Mouse (Mus musculus) CH12.LX (cell line): ENCODE results near the gene Gm42417. TPM values are rescaled to one million over a fixed set of nuclear protein-coding genes. Genes with fewer than 3 reads are reported as not detected.

Experiments used
- DNase-seq: peaks from one replicate; pipeline ENCODE4 v3.0.0-alpha.2; 2013; ENCODE audit errors: extremely low read depth
- H3K27ac ChIP-seq: 2 replicates; pipeline ENCODE4 v1.5.1; 2012; ENCODE audit warnings: low read depth, mild to moderate bottlenecking, control low read depth, moderate library complexity; ENCODE audit not compliant: insufficient read depth
- H3K27me3 ChIP-seq: replicated peaks from 2 replicates; pipeline ENCODE3; 2012; ENCODE audit warnings: inconsistent platforms
- H3K36me3 ChIP-seq, 2 experiments: replicated peaks in 1 of 2; 2 replicates each; pipeline versions ENCODE3 to v1.6.1; 2012; ENCODE audit warnings: inconsistent platforms in 1 of 2, low read length in 1 of 2, mild to moderate bottlenecking in 1 of 2, mixed read lengths in 1 of 2, moderate library complexity in 1 of 2; ENCODE audit not compliant: control insufficient read depth in 1 of 2, insufficient read depth in 1 of 2
- H3K4me1 ChIP-seq, 2 experiments: 2 replicates each; pipeline ENCODE4 v1.6.1; 2012; ENCODE audit warnings: inconsistent platforms in 1 of 2, moderate library complexity in 1 of 2; ENCODE audit not compliant: insufficient read depth in 2 of 2, control insufficient read depth in 1 of 2
- H3K4me2 ChIP-seq: 2 replicates; pipeline ENCODE4 v1.6.1; 2012; ENCODE audit warnings: low read depth, mild to moderate bottlenecking, control low read depth; ENCODE audit not compliant: poor library complexity, insufficient read depth, severe bottlenecking
- H3K4me3 ChIP-seq, 3 experiments: fragments of 150-350 bp in 1 of 3; sonication (generic) in 1 of 3; replicated peaks in 1 of 3; 2 replicates each; pipeline versions ENCODE3 to v1.5.1; 2011 to 2012; ENCODE audit warnings: low read depth in 2 of 3, low read length in 2 of 3, mild to moderate bottlenecking in 2 of 3, moderate library complexity in 2 of 3, control low read depth in 1 of 3, improper control_type of control experiment in 1 of 3, inconsistent platforms in 1 of 3, mixed read lengths in 1 of 3; ENCODE audit not compliant: poor library complexity in 1 of 3
- H3K79me2 ChIP-seq: replicated peaks from 2 replicates; pipeline ENCODE4 v1.6.1; 2012; ENCODE audit warnings: mild to moderate bottlenecking, moderate library complexity; ENCODE audit not compliant: control insufficient read depth, poor library complexity, insufficient read depth, severe bottlenecking; ENCODE audit errors: extremely low read depth
- H3K9ac ChIP-seq: 2 replicates; pipeline ENCODE4 v1.6.1; 2012; ENCODE audit warnings: low read depth, mild to moderate bottlenecking, control low read depth, moderate library complexity; ENCODE audit not compliant: insufficient read depth
- H3K9me3 ChIP-seq: replicated peaks from 2 replicates; pipeline ENCODE3; 2012; ENCODE audit warnings: low read length, inconsistent platforms, mixed read lengths
- CHD1 ChIP-seq: IDR thresholded peaks from 2 replicates; pipeline ENCODE4 v1.6.1; 2012; ENCODE audit warnings: low read depth, low read length, improper control_type of control experiment, inconsistent platforms
- CHD2 ChIP-seq: IDR thresholded peaks from 2 replicates; pipeline ENCODE4 v1.6.1; 2011; ENCODE audit warnings: low read length, improper control_type of control experiment
- E2F4 ChIP-seq: IDR thresholded peaks from 2 replicates; pipeline ENCODE4 v1.6.1; 2011; ENCODE audit warnings: low read depth, low read length, improper control_type of control experiment; ENCODE audit not compliant: insufficient replicate concordance
- ELF1 ChIP-seq: IDR thresholded peaks from 2 replicates; pipeline ENCODE4 v1.6.1; 2014; ENCODE audit warnings: low read depth, mild to moderate bottlenecking, inconsistent platforms, low read length, improper control_type of control experiment
- ETS1 ChIP-seq: conservative IDR thresholded peaks from 2 replicates; pipeline ENCODE4 v1.6.1; 2012; ENCODE audit warnings: low read depth, mild to moderate bottlenecking, inconsistent platforms, low read length, improper control_type of control experiment, moderate library complexity
- GABPA ChIP-seq: IDR thresholded peaks from 2 replicates; pipeline ENCODE4 v1.6.1; 2012; ENCODE audit warnings: low read depth, low read length, improper control_type of control experiment, inconsistent platforms; ENCODE audit not compliant: insufficient replicate concordance
- IRF4 ChIP-seq: IDR thresholded peaks from 2 replicates; pipeline ENCODE4 v1.6.1; 2014; ENCODE audit warnings: low read depth, mild to moderate bottlenecking, inconsistent platforms, low read length, improper control_type of control experiment
- JUND ChIP-seq: conservative IDR thresholded peaks from 2 replicates; pipeline ENCODE4 v1.6.1; 2011; ENCODE audit warnings: low read depth, low read length, improper control_type of control experiment
- MAFK ChIP-seq: IDR thresholded peaks from 2 replicates; pipeline ENCODE4 v1.6.1; 2011; ENCODE audit warnings: low read length, improper control_type of control experiment; ENCODE audit not compliant: insufficient replicate concordance
- MAX ChIP-seq: IDR thresholded peaks from 2 replicates; pipeline ENCODE4 v1.6.1; 2011; ENCODE audit warnings: low read length, improper control_type of control experiment
- MAZ ChIP-seq: IDR thresholded peaks from 2 replicates; pipeline ENCODE4 v1.6.1; 2012; ENCODE audit warnings: low read depth, mild to moderate bottlenecking, inconsistent platforms, low read length, improper control_type of control experiment, moderate library complexity
- MEF2A ChIP-seq: IDR thresholded peaks from 2 replicates; pipeline ENCODE4 v1.6.1; 2014; ENCODE audit warnings: low read depth, mild to moderate bottlenecking, inconsistent platforms, low read length, improper control_type of control experiment, borderline replicate concordance
- MXI1 ChIP-seq: IDR thresholded peaks from 2 replicates; pipeline ENCODE4 v1.6.1; 2011; ENCODE audit warnings: mild to moderate bottlenecking, low read depth, low read length, improper control_type of control experiment
- MYC ChIP-seq: IDR thresholded peaks from 2 replicates; pipeline ENCODE4 v1.6.1; 2011; ENCODE audit warnings: low read depth, mild to moderate bottlenecking, improper control_type of control experiment, low read length
- NELFE ChIP-seq: IDR thresholded peaks from 2 replicates; pipeline ENCODE4 v1.6.1; 2011; ENCODE audit warnings: low read depth, low read length, improper control_type of control experiment
- NRF1 ChIP-seq: IDR thresholded peaks from 2 replicates; pipeline ENCODE4 v1.6.1; 2014; ENCODE audit warnings: low read depth, mild to moderate bottlenecking, inconsistent platforms, low read length, improper control_type of control experiment, moderate library complexity
- POLR2AphosphoS2 ChIP-seq: IDR thresholded peaks from 2 replicates; pipeline ENCODE4 v1.6.1; 2011; ENCODE audit warnings: low read depth, low read length, improper control_type of control experiment
- RCOR1 ChIP-seq: conservative IDR thresholded peaks from 2 replicates; pipeline ENCODE4 v1.6.1; 2012; ENCODE audit warnings: low read depth, mild to moderate bottlenecking, inconsistent platforms, low read length, improper control_type of control experiment
- SMC3 ChIP-seq: IDR thresholded peaks from 2 replicates; pipeline ENCODE4 v1.6.1; 2011; ENCODE audit warnings: low read depth, low read length, improper control_type of control experiment
- TBP ChIP-seq: conservative IDR thresholded peaks from 2 replicates; pipeline ENCODE4 v1.6.1; 2011; ENCODE audit warnings: low read depth, low read length, improper control_type of control experiment
- TCF12 ChIP-seq: IDR thresholded peaks from 2 replicates; pipeline ENCODE4 v1.6.1; 2014; ENCODE audit warnings: low read depth, mild to moderate bottlenecking, inconsistent platforms, low read length, improper control_type of control experiment
- USF1 ChIP-seq: IDR thresholded peaks from 2 replicates; pipeline ENCODE4 v1.6.1; 2014; ENCODE audit warnings: low read depth, mild to moderate bottlenecking, inconsistent platforms, low read length, improper control_type of control experiment
- USF2 ChIP-seq: conservative IDR thresholded peaks from 2 replicates; pipeline ENCODE4 v1.6.1; 2011; ENCODE audit warnings: low read depth, low read length, improper control_type of control experiment
- ZC3H11A ChIP-seq: IDR thresholded peaks from 2 replicates; pipeline ENCODE4 v1.6.1; 2012; ENCODE audit warnings: low read depth, mild to moderate bottlenecking, inconsistent platforms, low read length, improper control_type of control experiment
- dilution Hi-C: fragments of 300-500 bp; cut with MboI; formaldehyde crosslinking; loops from 2 replicates; pipeline ENCODE4 v1.14.3; 2020; ENCODE audit warnings: low sequenced_read_pairs; ENCODE audit not compliant: extremely low pct_unique_long_range_greater_than_20kb, extremely low pct_ligation_motif_present
- in situ Hi-C: fragments of 300-500 bp; cut with MboI; formaldehyde crosslinking; loops from 3 replicates; pipeline ENCODE4 v1.14.3; 2019; ENCODE audit warnings: low sequenced_read_pairs, low pct_ligation_motif_present, low pct_unique_long_range_greater_than_20kb, mixed read lengths
- polyA plus RNA-seq: library from polyadenylated mRNA; unstranded; fragments of >175 nt; gene quantifications from 2 replicates; pipeline ENCODE4 v1.2.1, GENCODE M21; 2012; ENCODE audit warnings: low read depth; ENCODE audit not compliant: insufficient read length
- total RNA-seq, 2 experiments: library from RNA; depleted of rRNA; stranded (reverse); fragments of 300-350 nt in 1 of 2; fragments of >200 nt in 1 of 2; gene quantifications; 2 replicates each; pipeline ENCODE4 v1.2.3; 2012 to 2014

Gene Gm42417
- total and polyA plus RNA-seq, 3 experiments: 0.08 to 3.9 TPM; not detected in 1

DNA sequence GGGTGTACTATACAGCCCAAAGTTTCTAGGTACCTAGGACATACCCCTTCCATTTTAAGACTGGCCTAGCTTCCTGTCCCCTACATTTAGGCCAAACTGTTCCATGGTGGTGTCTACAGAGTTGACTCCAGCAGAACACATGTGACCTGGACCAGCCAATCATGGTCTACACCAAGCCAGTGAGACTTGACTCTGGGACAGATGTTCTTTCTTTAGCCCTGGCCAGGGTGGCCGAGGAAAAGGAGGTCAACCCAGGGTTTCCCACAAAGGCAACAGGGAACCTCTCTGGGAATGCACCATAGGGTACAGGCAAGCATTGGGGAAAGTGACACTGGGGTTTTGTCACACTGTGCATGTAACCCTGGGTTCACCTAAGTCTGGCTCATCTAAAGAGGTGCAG lies 33.5 kb upstream of the Gm42417 start:
- no peaks in the 10 kb centered on the region for H3K36me3 ChIP-seq
- in situ Hi-C loops (no loop called here), dilution Hi-C loops (no loop called here)
- no peaks in the 10 kb centered on the region for H3K27me3 ChIP-seq
- no peak overlapping the region for H3K27ac ChIP-seq
- no peak overlapping the region for H3K9ac ChIP-seq
- H3K4me3 ChIP-seq: no peak overlapping the region
- TF ChIP-seq USF1 (peak; percentile 51), GABPA (no peak), CHD1 (no peak), USF2 (peak; percentile 36)
- TF ChIP-seq, all 38 proteins: peak for 2
- H3K4me1 ChIP-seq: peaks cover 2 to 26% of the 10 kb centered on the region in 2 experiments; a peak in 3 of 4 replicates
- no peaks in the 10 kb centered on the region for H3K9me3 ChIP-seq
- no peak overlapping the region for H3K4me2 ChIP-seq
- H3K79me2 ChIP-seq: no peaks in the 10 kb centered on the region
- DNase-seq: no peak

DNA sequence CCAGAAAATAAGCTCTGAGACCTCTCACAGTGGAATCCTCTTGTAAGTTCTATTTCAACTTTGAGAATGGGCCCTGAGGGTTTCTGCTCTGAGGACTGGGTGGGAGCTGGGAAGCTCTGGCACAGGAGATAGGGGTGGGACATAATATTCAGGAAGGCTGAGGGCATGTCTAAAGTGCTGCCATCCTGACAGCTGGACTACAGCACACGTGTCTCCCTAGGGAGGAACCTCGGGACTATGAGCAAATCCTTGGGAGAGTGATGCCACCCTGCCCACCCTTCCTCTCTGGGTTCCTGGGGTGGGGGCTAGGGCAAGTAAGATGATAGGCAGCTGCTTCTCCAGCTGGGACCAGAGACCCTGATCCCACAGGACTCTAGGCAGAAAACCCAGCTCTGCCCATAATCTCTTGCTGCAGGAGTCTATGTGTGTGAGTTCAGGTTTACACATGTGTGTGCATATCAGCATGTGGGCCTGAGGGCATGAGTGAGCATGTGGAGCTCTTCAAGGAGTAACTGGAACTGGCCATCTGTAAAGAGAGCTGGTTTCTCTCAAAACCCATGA lies 33.0 kb upstream of the Gm42417 start:
- Histone ChIP-seq H3K4me1 (peaks cover 3 to 27% of the 10 kb centered on the region in 2 experiments), H3K79me2 (no peaks in the 10 kb centered on the region), H3K9ac (no peak overlapping the region), H3K4me2 (no peak overlapping the region), H3K27ac (no peak overlapping the region), H3K27me3 (no peaks in the 10 kb centered on the region), H3K36me3 (no peaks in the 10 kb centered on the region), H3K4me3 (no peak overlapping the region), H3K9me3 (no peaks in the 10 kb centered on the region)
- dilution Hi-C loops: no loop called here
- TF ChIP-seq ETS1 (no peak), E2F4 (no peak), TCF12 (no peak), IRF4 (no peak)
- in situ Hi-C loops: no loop called here
- DNase-seq: no peak

DNA sequence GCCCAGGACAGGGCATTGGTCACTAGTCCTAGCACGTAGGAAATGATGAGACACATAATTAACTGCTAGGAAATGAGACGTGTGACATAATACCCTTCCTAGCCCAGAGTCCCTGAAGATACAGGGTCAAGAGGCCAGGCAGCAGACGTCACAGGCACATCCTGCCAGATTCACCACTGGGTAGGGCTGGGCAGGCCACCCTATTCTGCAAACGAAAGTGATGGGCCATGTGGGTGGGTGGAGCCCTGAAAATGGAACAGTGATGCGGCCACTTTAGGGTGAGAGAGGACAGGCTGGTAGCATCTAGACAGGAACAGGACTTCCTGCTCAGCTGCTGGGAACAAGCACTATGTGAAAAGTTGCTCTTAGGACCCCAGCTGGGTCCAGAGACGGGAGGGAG lies 32.4 kb upstream of the Gm42417 start:
- Histone ChIP-seq H3K9ac (no peak overlapping the region), H3K4me1 (peaks cover 9 to 33% of the 10 kb centered on the region in 2 experiments), H3K4me3 (no peak overlapping the region), H3K79me2 (no peaks in the 10 kb centered on the region), H3K27me3 (no peaks in the 10 kb centered on the region), H3K36me3 (no peaks in the 10 kb centered on the region), H3K27ac (no peak overlapping the region), H3K9me3 (no peaks in the 10 kb centered on the region), H3K4me2 (no peak overlapping the region)
- DNase-seq: no peak
- in situ Hi-C loops (no loop called here), dilution Hi-C loops (no loop called here)
- TF ChIP-seq ZC3H11A (no peak), TBP (no peak), NRF1 (no peak), MXI1 (no peak), SMC3 (no peak), ELF1 (no peak), E2F4 (no peak), MAZ (no peak), JUND (no peak), TCF12 (no peak), NELFE (no peak), USF2 (no peak), MEF2A (no peak), POLR2AphosphoS2 (no peak), MYC (no peak), MAX (no peak), CHD1 (no peak), MAFK (no peak), CHD2 (no peak), RCOR1 (no peak)
